Mouse (Mus musculus): ENCODE measurements around the gene Vcl.

Gene Vcl

GRCm38 (mm10) chr14:20928848-20929745 is at the start of gene Vcl:
TSS of gene Vcl (plus strand) at chr14:20929398.
- DNase-seq (ENCODE audit: low read depth, low spot score) = peak; percentile 98

DNA sequence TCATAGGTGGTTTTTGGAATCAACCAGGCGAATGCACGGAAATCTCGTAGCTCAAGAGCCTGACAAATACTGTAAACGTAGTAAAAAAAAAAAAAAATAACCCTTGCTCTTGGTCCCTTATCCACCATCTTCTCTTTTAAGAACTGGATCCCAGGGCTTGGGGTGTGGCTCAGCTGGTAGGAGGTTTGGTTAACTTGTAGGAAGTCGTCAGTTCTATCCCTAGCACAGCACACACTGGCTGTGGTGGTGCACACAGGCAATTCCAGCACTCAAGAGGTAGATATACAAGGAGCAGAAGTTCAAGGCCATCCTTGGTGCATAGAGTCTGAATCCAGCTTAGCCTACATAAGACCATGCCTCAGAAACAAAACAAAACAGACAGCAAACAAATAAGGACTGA is 44.5 kb upstream of the Vcl start:
- DNase-seq (ENCODE audit: low read depth, low spot score) = no peak

DNA sequence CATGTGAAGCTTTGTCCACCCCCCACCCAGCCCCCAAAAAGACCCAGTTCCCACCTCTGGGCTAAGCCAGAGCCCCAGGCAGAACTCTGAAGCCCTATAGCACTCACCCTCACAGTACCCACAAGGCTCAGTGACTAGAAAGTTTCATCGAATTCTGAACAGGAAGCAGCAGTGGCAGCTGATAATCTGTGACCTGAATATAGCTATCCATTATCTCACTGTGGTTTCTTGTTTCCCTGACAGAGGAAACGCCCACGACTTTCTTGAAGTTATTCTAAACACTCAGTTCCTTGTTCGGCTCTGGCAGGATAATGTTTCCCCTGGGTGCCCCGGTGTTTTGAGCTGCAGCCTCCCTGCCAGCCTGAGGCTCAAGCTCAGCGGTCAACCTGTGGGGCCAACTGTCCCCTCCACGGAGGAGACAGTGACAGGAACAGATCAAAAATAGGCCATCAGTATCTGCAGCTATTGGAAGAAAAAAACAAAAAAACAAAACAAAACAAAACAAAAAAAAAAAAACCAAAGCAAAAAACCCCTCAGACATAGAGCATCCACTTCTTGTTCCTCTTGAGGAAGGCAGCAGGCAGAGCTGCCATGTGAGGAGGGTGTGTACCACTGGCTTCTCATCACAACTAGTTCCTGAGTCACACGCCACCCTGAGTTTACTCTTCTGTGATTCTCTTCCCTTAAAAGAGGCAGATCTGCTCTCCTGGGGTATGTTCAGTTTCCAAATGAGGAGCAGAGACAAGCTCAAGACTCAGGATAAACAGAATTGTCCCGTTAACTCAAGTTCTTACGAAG is 43.9 kb upstream of the Vcl start:
- DNase-seq (ENCODE audit: low read depth, low spot score) = no peak

DNA sequence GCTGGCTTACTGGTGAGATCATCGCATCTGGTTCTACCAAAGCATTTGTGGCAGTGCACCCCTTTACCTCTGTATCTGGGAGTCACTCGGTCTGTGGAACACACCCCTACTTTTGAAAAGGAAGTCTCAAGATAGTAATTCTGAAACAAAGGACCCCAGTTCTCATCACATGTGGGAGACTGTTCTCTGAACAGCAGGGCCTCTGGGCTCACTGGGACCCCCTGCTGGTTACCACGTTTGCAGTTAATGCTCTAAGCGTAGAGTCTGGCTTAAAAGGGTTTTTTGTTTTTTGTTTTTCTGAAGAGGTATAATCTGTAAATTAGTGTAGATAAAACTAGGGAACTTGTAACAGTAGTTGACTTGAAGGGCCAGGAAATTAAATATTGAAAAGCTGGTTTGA is 42.9 kb upstream of the Vcl start:
- no peak for DNase-seq (ENCODE audit: low read depth, low spot score)

DNA sequence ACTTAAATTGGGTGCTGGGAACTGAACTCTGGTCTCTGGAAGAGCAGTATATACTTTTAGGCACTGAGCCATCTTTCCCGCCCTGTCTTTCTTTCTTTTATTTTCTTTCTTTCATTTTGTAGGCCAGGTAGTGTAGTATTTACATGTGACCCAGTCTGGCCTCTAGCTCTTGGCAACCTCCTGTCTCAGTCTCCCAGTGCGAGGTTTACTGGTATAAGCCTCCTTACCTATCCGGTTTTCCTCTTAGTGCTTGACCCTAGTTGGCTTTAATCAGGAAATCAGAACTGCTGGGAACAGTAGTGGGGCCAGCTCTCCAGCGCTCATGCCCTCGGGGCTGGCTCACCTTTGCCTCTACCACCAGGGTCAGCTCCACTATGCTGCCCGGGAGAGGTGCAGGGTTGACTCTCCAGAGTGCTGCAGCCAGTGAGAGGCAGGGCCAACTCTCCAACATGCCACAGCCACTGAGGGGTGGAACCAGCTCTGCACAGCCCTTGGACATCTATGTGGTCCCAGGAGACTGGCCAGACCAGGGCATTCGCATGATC is 41.6 kb upstream of the Vcl start:
- DNase-seq (ENCODE audit: low read depth, low spot score) = no peak

DNA sequence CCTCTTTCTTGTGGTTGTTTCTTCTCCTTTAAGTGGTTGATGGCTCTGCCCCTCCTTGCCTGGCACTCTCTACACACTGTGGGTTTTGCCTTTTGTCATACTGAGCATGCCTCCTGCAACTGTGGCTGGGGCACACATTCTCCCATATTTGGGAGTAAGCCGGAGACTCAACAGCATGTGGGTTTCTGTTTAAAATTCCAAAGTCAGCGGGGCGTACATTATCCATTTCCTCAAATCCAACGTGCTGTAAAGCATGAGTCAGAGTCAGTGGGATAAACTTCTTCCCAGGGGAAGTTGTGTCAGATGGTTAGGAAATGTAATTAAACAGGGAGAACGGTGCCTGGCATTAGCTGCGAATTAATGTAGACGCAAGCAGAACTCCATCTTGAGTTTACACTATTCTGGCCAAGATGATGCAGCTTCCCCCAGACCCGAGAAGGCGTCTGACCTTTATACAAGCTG is 37.2 kb upstream of the Vcl start:
- DNase-seq (ENCODE audit: low read depth, low spot score) = no peak

DNA sequence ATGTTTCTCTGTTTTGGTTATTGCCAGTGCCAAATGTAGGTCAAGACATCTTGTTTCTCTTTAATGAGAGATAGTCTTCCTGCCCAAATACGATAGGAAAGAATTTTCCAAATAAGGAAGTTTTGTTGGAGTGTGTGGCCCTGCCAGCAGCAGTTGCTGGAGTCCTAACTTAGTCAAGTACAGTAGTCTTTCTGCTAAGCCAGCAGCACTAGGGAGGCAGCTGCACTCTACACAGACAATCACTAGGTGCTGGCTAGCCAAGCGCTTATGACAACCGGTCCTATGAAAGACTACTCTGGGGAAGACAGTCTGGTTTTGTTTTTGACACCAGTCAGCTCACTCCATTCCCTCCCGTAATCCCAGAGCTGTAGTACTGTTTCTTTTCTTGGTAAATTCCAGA is 35.4 kb upstream of the Vcl start:
- DNase-seq (ENCODE audit: low read depth, low spot score) = no peak

DNA sequence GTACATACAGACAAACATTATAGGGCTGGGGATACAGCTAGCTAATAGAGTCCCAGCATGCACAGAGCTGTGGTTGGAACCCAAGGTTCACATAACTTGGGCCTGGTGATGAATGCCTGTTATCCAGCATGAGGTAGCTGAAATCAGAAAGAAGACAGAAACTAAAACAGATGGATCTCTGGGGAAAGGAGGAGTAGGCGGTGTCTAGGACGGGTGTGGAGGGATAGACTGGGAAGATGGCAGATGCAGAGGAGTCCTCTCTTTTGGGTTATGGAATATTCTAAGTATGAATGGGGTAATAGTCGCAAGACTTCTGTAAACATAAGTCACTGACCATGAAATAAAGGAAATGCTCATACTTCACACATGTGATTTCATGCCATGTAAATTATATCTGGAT is 27.9 kb upstream of the Vcl start:
- DNase-seq (ENCODE audit: low read depth, low spot score) = no peak

DNA sequence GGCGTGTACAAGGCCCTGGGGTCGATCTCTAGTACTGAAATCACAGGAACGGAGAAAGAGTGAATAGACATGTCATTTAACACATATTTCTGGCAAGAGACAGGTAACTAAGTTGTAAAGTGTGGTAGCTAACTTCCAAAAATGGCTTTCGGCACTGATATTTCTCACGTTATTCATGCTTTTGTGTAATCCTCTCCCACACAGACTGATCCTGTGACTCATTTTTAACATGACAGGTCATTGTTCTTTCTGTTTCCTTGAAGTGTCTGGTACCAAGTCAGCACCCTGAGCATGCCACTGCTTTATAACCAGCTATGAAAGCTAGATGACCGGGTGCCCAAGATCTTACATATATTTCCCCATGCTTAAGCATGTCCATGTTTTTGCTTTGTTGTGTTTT is 26.1 kb upstream of the Vcl start:
- DNase-seq (ENCODE audit: low read depth, low spot score) = no peak

DNA sequence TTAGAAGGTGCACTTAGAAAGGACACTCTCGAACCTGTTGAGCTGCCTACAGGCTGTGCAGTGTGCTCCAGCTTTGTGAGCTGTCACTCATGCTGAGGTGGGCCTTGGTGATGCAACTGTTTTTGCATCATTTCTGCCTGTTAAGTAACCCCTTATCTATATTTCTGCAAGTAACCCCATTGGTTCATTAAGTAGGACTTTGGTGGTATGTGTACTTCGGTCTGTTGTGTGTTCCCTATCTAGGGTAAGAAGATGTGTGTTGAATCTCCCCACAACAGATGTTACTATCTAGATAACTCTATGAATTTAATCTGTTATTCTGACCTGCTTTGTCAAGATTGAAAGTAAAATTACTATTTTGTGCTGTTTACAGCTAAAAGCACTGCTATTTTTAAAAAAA is 17.4 kb upstream of the Vcl start:
- DNase-seq (ENCODE audit: low read depth, low spot score) = no peak

DNA sequence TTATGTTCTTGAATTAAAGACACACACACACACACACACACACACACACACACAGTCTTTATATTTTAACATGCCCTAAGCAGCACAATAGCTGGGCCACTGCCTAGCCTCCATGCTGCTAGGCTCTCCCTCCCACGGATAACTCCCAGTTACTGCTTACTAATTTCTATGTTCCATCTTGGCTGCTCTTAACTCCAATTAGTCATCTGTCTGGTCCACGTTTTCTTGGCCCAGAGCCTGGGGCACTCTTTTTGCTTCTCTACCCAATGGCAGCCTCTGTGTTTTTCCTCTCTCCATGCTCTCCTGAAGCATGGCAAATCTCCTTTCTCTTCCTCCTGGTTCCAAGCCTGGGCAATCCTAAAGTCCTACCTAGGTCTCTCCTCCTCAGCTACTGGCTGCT is 14.8 kb upstream of the Vcl start:
- no peak for DNase-seq (ENCODE audit: low read depth, low spot score)

- no peak for DNase-seq (ENCODE audit: low read depth, low spot score)
Observed at GRCm38 (mm10) chr14:20916625-20917612, 12.3 kb upstream of the Vcl start.

DNA sequence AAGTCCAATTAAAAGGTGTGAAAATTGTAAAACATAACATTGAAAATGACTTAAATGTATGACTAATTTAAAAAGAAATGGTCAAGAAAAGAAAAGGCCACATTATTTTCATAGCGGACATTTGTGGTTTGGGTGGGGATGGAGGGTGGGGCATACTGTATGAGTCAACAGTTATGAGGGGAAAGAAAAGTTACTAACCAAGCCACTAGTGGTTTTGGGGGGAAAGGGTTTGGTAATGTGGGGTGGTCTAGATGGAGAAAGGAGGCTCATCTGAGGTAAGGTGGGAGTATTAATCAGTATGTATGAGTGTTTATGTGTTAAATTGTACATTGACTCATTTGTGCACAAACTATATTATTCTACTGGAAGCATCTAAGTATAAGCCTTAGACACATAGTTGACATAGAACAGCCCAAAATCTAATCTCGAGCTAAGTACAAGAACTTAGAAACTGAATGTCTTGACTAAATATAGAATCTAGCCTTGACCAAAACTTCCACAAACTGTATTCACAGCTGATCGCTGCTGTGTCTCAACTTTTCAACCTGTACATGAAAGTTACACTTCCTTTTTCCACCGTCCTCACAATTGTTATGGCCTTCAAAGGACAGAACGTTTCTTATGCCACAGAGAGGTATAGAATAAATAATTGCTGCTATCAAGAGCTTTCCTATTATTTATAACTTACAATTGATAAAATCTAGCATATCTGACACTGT is 5.0 kb upstream of the Vcl start:
- DNase-seq (ENCODE audit: low read depth, low spot score) = no peak

DNA sequence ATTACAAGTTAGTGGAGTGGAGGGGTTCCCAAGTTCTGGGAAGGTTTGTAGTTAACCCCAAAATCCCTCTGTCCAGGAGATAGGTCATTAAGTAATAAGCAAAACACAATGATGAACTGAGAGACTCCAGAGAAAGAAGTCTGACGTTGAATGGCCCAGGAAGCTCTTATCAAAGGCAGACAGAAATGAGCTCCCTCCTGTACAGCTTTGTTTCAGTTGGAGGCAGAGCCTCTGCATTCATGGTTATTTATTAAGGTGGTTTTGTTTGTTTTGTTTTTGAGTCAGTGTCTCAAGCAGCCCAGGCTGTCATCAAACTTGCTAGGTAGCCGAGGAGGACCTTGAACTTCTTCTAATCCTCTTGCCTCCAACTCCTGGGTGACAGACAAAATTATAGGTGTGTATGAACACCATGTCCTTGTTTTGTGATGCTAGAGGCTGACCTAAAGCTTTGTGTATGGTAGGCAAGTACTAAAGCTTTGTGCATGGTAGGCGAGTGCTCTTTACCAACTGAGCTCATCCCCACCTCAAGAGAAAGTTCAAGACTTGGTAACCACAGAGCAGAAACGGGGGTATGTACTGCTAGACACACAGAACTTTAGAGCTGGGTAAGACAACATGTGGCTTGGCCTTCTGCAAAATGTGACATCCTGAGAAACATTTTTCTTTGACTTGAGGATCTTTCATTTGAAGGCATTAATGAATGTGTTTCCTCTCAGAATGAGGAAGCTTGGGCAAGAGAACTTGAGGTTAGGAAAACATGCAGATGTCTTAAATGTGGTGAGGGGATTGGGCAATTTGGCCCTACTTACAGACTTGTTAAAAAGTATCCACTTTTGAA is 1.5 kb upstream of the Vcl start:
- no peak for DNase-seq (ENCODE audit: low read depth, low spot score)

- DNase-seq (ENCODE audit: low read depth, low spot score) = no peak
Observed at GRCm38 (mm10) chr14:20928308-20928685, 901 bp upstream of the Vcl start.

GRCm38 (mm10) chr14:20929814-20930434 is 726 bp downstream of the Vcl start:
- no peak for DNase-seq (ENCODE audit: low read depth, low spot score)

DNA sequence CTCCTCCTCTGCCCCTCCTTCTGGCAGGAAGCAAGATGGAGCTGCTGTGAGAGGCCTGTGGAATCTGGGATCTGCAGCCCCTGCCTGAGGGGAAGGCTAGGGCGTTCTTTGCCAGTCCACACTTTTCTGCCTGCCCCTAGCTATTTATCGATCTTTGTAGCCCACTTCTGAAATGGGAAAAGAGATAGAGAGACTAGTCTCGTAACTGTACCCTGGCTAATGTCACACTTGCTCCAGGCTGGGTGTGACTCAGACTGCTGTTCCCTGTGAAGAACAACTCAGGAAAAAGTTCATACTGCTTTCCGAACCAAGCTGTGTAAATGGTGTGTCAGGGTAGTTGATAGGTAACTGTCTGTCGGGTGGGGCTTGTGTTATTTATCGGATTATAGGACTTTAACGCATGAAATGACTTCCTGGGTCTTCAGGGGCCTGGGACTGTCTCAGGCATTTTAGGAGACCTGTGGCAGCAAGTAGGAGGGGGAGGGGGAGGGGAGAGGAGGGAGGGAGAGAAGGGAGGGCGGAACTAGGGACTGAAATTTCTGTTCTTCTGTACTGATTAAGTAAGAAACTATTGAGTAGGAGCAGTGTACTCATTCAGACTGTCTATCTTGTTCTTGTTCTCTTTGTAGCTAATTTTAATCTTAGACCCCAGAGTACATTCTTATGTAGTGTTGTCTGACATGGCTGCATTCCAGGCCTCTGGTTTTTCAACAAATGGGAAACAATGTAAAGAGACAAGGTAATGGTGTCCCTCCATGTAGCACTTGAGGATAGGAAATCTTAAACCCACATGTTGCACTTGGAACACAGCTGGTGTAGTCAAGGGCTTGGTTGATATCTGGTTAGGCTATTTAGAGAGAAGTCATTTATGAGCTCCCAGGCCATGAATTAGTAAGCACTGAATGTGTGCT is 1.5 kb downstream of the Vcl start:
- no peak for DNase-seq (ENCODE audit: low read depth, low spot score)

DNA sequence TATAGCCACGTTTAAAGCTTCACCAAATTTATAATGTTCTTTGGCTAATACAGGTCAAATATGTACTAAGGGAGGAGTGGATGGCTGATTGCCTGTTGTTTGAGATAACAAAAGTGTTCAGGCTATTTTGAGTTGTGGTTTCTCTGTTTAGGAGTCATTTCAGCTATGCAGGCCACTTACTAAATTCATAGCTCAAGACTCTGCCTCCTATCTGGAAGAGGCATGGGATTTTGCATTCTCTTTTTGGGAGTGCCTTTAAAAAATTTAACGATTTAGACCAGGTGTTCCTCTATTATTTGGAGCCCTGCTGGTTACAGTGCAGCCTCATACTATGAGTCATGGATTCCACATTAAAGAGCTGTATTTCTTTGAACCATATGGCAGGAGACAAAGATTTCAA is 9.2 kb downstream of the Vcl start:
- DNase-seq (ENCODE audit: low read depth, low spot score) = no peak
